Mouse (Mus musculus) limb, embryonic 11.5 days (tissue): ENCODE results near the gene Pih1d1. TPM values are rescaled to one million over a fixed set of nuclear protein-coding genes. Genes with fewer than 3 reads are reported as not detected.

Source experiments
- ATAC-seq: fragments of 200-750 bp; cut with Nextera tagmentation; 2 replicates; pipeline ENCODE4 v1.8.0; 2017; ENCODE audit warnings: low read depth; ENCODE audit not compliant: insufficient number of reproducible peaks, low FRiP score, low TSS enrichment
- DNase-seq: peaks from one replicate; pipeline ENCODE4 v3.0.0-alpha.2; 2015; ENCODE audit warnings: low spot score
- H3K27ac ChIP-seq: fragments of 300-500 bp; sonication (generic); replicated peaks from 2 replicates; pipeline ENCODE4 v1.5.1; 2014; ENCODE audit warnings: low read depth, mild to moderate bottlenecking, low read length
- H3K27me3 ChIP-seq: fragments of 300-500 bp; sonication (generic); 2 replicates; pipeline ENCODE4 v1.6.1; 2014; ENCODE audit warnings: mild to moderate bottlenecking, low read length, mixed read lengths; ENCODE audit not compliant: control insufficient read depth, insufficient read depth
- H3K36me3 ChIP-seq: fragments of 300-500 bp; sonication (generic); 2 replicates; pipeline ENCODE4 v1.6.1; 2014; ENCODE audit warnings: mild to moderate bottlenecking, low read length, moderate library complexity, mixed read lengths; ENCODE audit not compliant: control insufficient read depth, insufficient read depth
- H3K4me1 ChIP-seq: fragments of 300-500 bp; sonication (generic); 2 replicates; pipeline ENCODE4 v1.6.1; 2014; ENCODE audit warnings: low read length, mixed read lengths; ENCODE audit not compliant: control insufficient read depth, insufficient read depth
- H3K4me2 ChIP-seq: fragments of 300-500 bp; sonication (generic); 2 replicates; pipeline ENCODE4 v1.6.1; 2014; ENCODE audit warnings: low read depth, mild to moderate bottlenecking, moderate library complexity; ENCODE audit not compliant: severe bottlenecking
- H3K4me3 ChIP-seq: fragments of 300-500 bp; sonication (generic); 2 replicates; pipeline ENCODE4 v1.5.1; 2014; ENCODE audit warnings: low read depth, low read length
- H3K9ac ChIP-seq: fragments of 300-500 bp; sonication (generic); 2 replicates; pipeline ENCODE4 v1.6.1; 2014; ENCODE audit warnings: mild to moderate bottlenecking, low read length
- H3K9me3 ChIP-seq: fragments of 300-500 bp; sonication (generic); 2 replicates; pipeline ENCODE4 v1.6.1; 2016; ENCODE audit warnings: low read length; ENCODE audit not compliant: control insufficient read depth
- WGBS: fragments of 180-500 bp; shearing (Covaris S2); extraction: QIAGEN DNeasy Blood & Tissue Kit; methylation state at CpG from one replicate; pipeline ENCODE4 v1.1.7; 2014; 5-methylcytosine and 5-hydroxymethylcytosine counted together
- polyA plus RNA-seq: library from polyadenylated mRNA; unstranded; fragments of >200 nt; fragmentation: Nextera tagmentation; extraction: Ambion mirVana; gene quantifications from 2 replicates; pipeline ENCODE4 v1.2.1, GENCODE M21; 2014

Pih1d1 gene
- polyA plus RNA-seq, 1 experiment from 2014 or later = 106 TPM

DNA sequence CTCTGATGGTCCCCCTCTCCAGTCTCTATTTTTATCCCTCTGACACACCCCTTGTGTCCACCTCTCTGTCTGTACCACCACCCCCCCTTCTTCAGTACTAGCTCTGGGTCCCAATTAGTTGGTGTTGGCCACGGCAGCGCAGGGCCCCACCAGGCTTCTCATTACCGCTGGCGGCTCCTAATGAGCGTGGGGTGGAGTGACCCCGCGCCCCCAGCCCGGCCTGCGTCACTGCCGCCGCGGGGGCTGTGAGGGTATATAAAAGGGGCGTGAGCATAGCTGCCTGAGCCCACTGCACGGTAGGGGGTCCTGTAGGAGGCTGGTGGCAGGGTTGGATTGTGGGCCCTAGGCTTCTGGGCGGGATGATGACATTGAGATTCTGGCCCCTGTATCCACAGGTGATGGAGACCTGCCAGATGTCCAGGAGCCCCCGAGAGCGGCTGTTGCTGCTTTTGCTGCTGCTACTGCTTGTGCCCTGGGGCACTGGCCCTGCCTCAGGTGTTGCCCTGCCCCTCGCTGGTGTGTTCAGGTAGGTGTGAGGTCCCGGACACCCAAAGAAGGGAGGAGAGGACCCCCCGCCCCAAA, 26.9 kb downstream of the Pih1d1 start, which contains the start of gene Pth2:
Gene Pth2 (plus strand): TSS at position 100 of the 582 bp plus-strand sequence.
- no peaks in the 10 kb centered on the region for H3K36me3 ChIP-seq
- peaks cover 92% of the 10 kb centered on the region for H3K27me3 ChIP-seq
- no peaks in the 10 kb centered on the region for H3K9me3 ChIP-seq
- ATAC-seq = no peak
- 14% methylated on average over 19 of the region's 20 CpGs for WGBS
- H3K4me3 ChIP-seq = 0 out of 2 replicates have a peak within 1 kb of the TSS, but pooled peaks have one; percentile 3
- H3K27ac ChIP-seq = no peak within 1 kb of the TSS
- H3K4me2 ChIP-seq = peak within 1 kb of the TSS; percentile 12; the same call in 1 of the 2 replicates
- DNase-seq = no peak
- peaks cover 11% of the 10 kb centered on the region; the same call in 1 of the 2 replicates for H3K4me1 ChIP-seq
- H3K9ac ChIP-seq = no peak within 1 kb of the TSS

DNA sequence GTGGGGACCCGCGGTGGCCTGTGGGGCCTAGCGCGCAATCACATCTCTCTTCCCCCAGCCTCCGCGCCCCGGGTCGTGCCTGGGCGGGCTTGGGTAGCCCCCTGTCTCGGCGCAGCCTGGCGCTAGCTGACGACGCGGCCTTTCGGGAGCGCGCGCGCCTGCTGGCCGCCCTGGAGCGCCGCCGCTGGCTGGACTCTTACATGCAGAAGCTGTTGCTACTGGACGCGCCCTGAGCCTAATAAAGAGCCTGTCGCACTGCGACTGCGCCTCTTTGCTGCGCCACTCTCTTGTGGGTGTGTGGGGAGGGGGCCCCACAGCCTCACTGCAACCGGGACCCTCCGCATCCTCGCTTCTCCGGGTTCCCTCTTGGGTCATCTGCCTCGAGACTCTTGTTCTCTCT, 27.4 kb downstream of the Pih1d1 start:
- no peak for DNase-seq
- Histone ChIP-seq H3K9me3 (no peaks in the 10 kb centered on the region), H3K4me2 (peak overlapping the region; percentile 12; the same call in 1 of the 2 replicates), H3K36me3 (no peaks in the 10 kb centered on the region), H3K9ac (no peak overlapping the region), H3K27me3 (peaks cover 87% of the 10 kb centered on the region), H3K4me1 (peaks cover 12% of the 10 kb centered on the region; the same call in 1 of the 2 replicates), H3K27ac (no peak overlapping the region), H3K4me3 (0 out of 2 replicates have a peak overlapping the region, but pooled peaks have one; percentile 3)
- ATAC-seq = no peak
- WGBS = 6% methylated on average over 33 of the region's 35 CpGs

DNA sequence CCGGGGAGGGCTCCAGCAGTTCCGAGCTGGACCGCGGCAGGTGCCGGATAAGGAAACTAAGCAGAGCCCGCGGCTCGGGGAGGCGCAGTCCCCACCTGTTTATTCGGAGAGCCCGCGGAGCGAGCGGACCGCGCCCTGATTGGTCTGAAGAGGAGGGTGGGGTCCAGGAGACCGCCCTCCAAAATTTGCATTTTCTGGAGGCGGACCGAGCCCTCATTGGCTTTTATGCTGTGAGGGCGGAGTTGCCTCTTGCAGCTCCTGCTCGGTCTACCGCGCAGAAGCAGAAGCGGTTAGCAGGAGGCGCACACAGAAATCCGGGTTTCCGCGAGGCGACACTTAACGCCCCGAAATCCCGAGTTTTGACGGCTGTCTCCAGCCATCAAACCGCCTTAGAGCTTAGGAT, 28.1 kb downstream of the Pih1d1 start:
- Histone ChIP-seq H3K4me2 (peak overlapping the region; percentile 48), H3K4me1 (peaks cover 15% of the 10 kb centered on the region; the same call in 1 of the 2 replicates), H3K27me3 (peaks cover 80% of the 10 kb centered on the region), H3K4me3 (peak overlapping the region; percentile 21; the same call in 1 of the 2 replicates), H3K9me3 (no peaks in the 10 kb centered on the region), H3K27ac (no peak overlapping the region), H3K36me3 (no peaks in the 10 kb centered on the region), H3K9ac (no peak overlapping the region)
- under 1% methylated on average over 34 of the region's 34 CpGs for WGBS
- ATAC-seq (peak; percentile 79), DNase-seq (peak; percentile 93)

DNA sequence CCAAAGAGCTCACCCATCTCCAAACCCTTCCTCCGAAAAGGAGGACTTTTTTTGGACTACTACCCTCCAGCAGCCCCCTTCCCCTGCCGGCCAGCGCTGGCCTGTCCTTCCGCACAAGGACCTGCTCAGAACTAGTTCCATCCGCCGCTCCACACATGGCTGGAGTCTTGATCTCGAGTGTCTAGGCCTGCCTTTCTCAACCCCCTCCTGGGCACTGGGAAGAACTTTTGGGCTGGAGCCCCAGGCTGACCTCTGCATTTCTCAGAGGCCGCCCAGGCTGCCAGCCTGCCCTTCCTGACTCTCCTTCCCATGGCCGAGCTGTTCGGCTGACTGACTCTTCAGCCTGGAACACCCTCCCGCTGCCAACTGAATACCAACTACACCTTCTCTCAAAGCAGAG, 28.5 kb downstream of the Pih1d1 start:
- Histone ChIP-seq H3K27me3 (peaks cover 76% of the 10 kb centered on the region), H3K27ac (no peak overlapping the region), H3K4me2 (peak overlapping the region; percentile 48), H3K4me3 (peak overlapping the region; percentile 21; the same call in 1 of the 2 replicates), H3K36me3 (no peaks in the 10 kb centered on the region), H3K4me1 (peaks cover 15% of the 10 kb centered on the region; the same call in 1 of the 2 replicates), H3K9ac (no peak overlapping the region), H3K9me3 (no peaks in the 10 kb centered on the region)
- ATAC-seq (peak; percentile 36; the same call in 1 of the 2 replicates), DNase-seq (no peak)
- WGBS = 14% methylated on average over 11 of the region's 11 CpGs

DNA sequence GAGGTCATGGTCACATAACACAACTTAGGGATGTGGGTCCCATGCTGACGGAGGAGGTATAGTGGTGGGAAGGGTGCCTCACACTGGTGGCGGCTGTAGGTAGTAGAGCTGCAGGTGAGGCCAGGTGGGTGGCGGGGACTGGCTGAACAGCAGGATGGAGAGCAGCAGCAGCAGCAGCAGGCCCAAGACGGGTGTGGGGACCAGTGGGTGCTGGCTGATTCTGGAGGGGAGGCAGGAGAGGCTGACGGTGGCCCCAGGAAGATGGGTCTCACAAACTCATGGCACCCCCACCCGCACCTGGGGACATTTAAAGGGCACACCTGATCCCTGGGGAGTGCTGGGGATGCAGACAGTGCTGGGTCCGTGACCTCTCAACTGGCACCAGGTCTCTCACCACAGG, 29.6 kb downstream of the Pih1d1 start:
- no peaks in the 10 kb centered on the region for H3K36me3 ChIP-seq
- H3K4me1 ChIP-seq = peaks cover 15% of the 10 kb centered on the region; the same call in 1 of the 2 replicates
- no peak overlapping the region for H3K9ac ChIP-seq
- H3K27me3 ChIP-seq = peaks cover 65% of the 10 kb centered on the region
- DNase-seq (no peak), ATAC-seq (no peak)
- no peak overlapping the region for H3K27ac ChIP-seq
- no peak overlapping the region for H3K4me3 ChIP-seq
- WGBS = 60% methylated on average over 7 of the region's 7 CpGs
- H3K4me2 ChIP-seq = no peak overlapping the region
- H3K9me3 ChIP-seq = no peaks in the 10 kb centered on the region

DNA sequence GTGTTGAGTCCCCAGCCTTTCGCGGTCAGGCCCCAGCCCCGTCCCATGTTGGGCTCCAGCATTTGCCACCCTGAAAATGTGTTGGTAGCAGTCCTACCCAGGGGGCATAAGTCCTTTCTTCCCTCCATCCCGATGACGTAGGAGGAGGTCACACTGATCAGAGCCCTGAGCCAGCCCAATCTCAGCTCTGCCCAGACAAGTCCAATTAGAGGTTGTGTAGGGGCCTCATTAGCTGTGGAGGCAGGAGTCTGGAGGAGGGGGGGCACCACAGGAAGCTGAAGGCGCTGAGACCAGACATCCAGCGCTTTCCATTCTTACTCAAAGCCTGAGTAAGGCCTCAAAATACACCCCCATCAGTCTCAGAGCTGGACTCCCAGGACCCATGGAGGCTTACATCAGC, 31.8 kb downstream of the Pih1d1 start:
- Histone ChIP-seq H3K4me1 (peaks cover 13% of the 10 kb centered on the region; the same call in 1 of the 2 replicates), H3K4me2 (no peak overlapping the region), H3K27ac (no peak overlapping the region), H3K9me3 (no peaks in the 10 kb centered on the region), H3K9ac (no peak overlapping the region), H3K4me3 (no peak overlapping the region), H3K27me3 (peaks cover 52% of the 10 kb centered on the region), H3K36me3 (no peaks in the 10 kb centered on the region)
- ATAC-seq (no peak), DNase-seq (no peak)
- 54% methylated on average over 7 of the region's 7 CpGs for WGBS

DNA sequence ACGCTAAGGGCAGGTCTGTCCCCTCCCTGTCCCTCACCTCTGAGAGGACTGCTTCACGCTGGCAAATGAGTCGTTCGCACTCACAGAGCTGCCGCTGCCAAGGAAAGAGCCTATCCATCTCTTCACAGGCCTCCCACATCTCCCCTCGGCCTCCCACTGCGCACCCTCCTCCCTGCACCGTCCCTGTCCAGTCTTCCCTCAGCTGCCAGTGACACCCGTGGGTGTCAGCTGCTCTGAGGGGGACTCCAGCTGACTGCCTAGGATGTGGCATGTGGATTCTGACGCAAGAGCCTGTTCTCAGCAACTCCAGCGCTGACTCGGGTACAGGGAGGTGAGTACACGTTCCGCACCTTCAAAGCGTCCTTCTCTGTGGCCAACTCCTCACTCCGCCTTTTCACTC, 35.5 kb downstream of the Pih1d1 start:
- Histone ChIP-seq H3K27ac (no peak overlapping the region), H3K9me3 (no peaks in the 10 kb centered on the region), H3K27me3 (peaks cover 18% of the 10 kb centered on the region), H3K9ac (no peak overlapping the region), H3K4me3 (no peak overlapping the region), H3K4me1 (peaks cover 16% of the 10 kb centered on the region), H3K36me3 (no peaks in the 10 kb centered on the region), H3K4me2 (no peak overlapping the region)
- ATAC-seq (no peak), DNase-seq (no peak)
- 49% methylated on average over 16 of the region's 16 CpGs for WGBS

DNA sequence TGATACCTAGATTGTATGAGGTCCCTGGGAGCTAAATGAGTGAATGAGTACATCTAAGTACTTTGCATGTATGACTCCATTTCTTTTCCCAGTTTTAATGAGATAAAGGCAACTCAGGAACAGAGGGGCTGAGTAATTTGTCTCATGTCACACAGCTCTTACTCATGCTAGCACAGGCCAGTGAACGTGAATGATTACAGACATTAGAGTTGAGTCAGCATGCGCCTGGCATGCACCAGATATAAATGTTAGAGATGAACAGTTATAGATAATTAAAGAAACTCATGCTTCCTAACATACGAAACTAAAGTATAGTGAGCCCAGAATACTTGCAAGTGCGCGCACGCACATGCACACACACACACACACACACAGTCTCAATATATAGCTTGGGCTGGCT, 36.1 kb downstream of the Pih1d1 start:
- Histone ChIP-seq H3K36me3 (no peaks in the 10 kb centered on the region), H3K4me1 (peaks cover 19% of the 10 kb centered on the region), H3K9ac (no peak overlapping the region), H3K9me3 (no peaks in the 10 kb centered on the region; the same call in 1 of the 2 replicates), H3K4me3 (no peak overlapping the region), H3K4me2 (no peak overlapping the region), H3K27ac (no peak overlapping the region), H3K27me3 (peaks cover 13% of the 10 kb centered on the region)
- 92% methylated on average over 6 of the region's 6 CpGs for WGBS
- no peak for ATAC-seq
- no peak for DNase-seq
